Mouse (Mus musculus) neural tube, embryonic 13.5 days (tissue): ENCODE measurements around the gene Itga2. TPM values are rescaled to one million over a fixed set of nuclear protein-coding genes. Genes with fewer than 3 reads are reported as not detected.

Source experiments
- ATAC-seq: fragments of 200-750 bp; cut with Nextera tagmentation; 2 replicates; pipeline ENCODE4 v1.8.0; 2017; ENCODE audit warnings: low read depth, mild to moderate bottlenecking, moderate TSS enrichment, moderate library complexity
- H3K27ac ChIP-seq: fragments of 300-500 bp; sonication (generic); replicated peaks from 2 replicates; pipeline ENCODE4 v1.5.1; 2015; ENCODE audit warnings: moderate library complexity, mild to moderate bottlenecking, inconsistent platforms
- H3K27me3 ChIP-seq: fragments of 300-500 bp; sonication (generic); 2 replicates; pipeline ENCODE4 v1.6.1; 2015; ENCODE audit warnings: mild to moderate bottlenecking, inconsistent platforms
- H3K36me3 ChIP-seq: fragments of 300-500 bp; sonication (generic); 2 replicates; pipeline ENCODE4 v1.6.1; 2015; ENCODE audit warnings: mild to moderate bottlenecking, inconsistent platforms
- H3K4me1 ChIP-seq: fragments of 300-500 bp; sonication (generic); replicated peaks from 2 replicates; pipeline ENCODE4 v1.6.1; 2015; ENCODE audit warnings: inconsistent platforms
- H3K4me2 ChIP-seq: fragments of 300-500 bp; sonication (generic); 2 replicates; pipeline ENCODE4 v1.6.1; 2015; ENCODE audit warnings: inconsistent platforms, mild to moderate bottlenecking, moderate library complexity
- H3K4me3 ChIP-seq: fragments of 300-500 bp; sonication (generic); 2 replicates; pipeline ENCODE4 v1.5.1; 2015; ENCODE audit warnings: mild to moderate bottlenecking, inconsistent platforms
- H3K9ac ChIP-seq: fragments of 300-500 bp; sonication (generic); 2 replicates; pipeline ENCODE4 v1.6.1; 2015; ENCODE audit warnings: moderate library complexity, mild to moderate bottlenecking, inconsistent platforms
- H3K9me3 ChIP-seq: fragments of 300-500 bp; sonication (generic); 2 replicates; pipeline ENCODE4 v1.6.1; 2016; ENCODE audit warnings: inconsistent platforms
- WGBS: fragments of 180-500 bp; shearing (Covaris S2); methylation state at CpG from one replicate; pipeline ENCODE4 v1.1.7; 2015; 5-methylcytosine and 5-hydroxymethylcytosine counted together
- polyA plus RNA-seq: library from polyadenylated mRNA; unstranded; fragments of >200 nt; fragmentation: Nextera tagmentation; extraction: Ambion mirVana; gene quantifications from 2 replicates; pipeline ENCODE4 v1.2.1, GENCODE M21; 2015

The Itga2 gene
- polyA plus RNA-seq, 1 experiment from 2014 or later = 2.9 TPM

DNA sequence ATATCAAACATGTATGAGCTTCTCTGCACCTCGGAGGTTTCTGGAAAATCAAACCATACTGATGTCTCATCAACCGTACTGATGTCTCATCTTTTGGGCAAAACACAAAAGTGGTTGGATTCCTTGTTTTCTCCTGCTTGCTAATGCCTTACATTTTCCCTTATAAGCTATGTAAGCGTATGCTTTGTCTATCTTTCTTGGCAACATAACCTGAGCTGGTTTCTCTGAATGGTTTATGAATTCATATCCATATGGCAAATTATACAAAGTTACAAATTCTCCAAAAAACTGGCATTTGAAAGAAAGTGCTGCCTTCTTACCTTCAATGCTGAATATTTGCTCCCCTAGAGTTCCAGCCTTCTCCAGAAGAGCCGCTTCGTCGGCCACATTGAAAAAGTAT lies 57.2 kb downstream of the Itga2 start:
- no peaks in the 10 kb centered on the region for H3K27me3 ChIP-seq
- no peak overlapping the region for H3K4me3 ChIP-seq
- H3K9me3 ChIP-seq = no peaks in the 10 kb centered on the region
- no peak overlapping the region for H3K9ac ChIP-seq
- ATAC-seq = no peak
- H3K36me3 ChIP-seq = no peaks in the 10 kb centered on the region
- no peak overlapping the region for H3K4me2 ChIP-seq
- WGBS = 92% methylated on average over 6 of the region's 6 CpGs
- no peaks in the 10 kb centered on the region for H3K4me1 ChIP-seq
- H3K27ac ChIP-seq = no peak overlapping the region

DNA sequence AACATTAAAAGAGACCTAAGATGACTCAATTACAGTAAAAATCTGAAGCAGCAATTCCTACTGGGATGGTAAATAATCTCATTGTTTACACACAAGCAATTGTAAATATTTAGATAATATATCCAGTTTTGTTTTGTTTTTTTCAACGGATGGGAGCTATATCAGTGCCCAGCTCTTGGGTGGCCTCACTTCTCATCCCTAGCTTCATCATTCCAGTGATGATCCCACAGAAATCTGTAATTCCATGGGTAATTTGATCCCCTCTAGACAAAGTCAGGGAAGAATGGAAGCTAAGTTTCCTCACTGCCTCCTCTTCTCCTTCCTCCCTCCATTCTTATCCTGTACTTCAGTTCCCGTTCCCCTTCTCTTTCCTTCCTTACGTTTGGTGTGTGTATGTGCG lies 74.4 kb downstream of the Itga2 start:
- ATAC-seq = no peak
- 89% methylated on average over 4 of the region's 4 CpGs for WGBS

DNA sequence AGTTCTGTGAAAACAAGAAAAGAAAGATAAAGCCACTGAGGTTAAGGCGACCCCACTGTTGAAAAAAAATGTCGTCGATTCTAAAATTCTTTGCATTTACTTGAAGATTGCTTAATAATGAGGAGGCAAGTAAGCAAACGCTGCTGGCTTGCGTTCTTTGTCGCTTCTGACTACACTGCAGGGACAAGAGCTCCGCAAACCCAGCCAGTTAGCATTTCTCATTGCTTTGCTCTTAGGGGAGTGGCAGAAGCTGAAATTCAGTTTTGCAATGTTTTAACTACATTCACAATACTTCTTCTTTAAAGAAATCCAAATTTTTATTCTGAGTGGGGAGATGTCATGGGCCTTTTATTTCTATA lies 75.7 kb downstream of the Itga2 start:
- no peaks in the 10 kb centered on the region for H3K9me3 ChIP-seq
- peaks cover 6% of the 10 kb centered on the region for H3K4me1 ChIP-seq
- no peaks in the 10 kb centered on the region for H3K36me3 ChIP-seq
- H3K4me3 ChIP-seq = no peak overlapping the region
- H3K4me2 ChIP-seq = peak overlapping the region; percentile 41; the same call in 1 of the 2 replicates
- WGBS = 51% methylated on average over 7 of the region's 7 CpGs
- no peak overlapping the region for H3K27ac ChIP-seq
- no peak overlapping the region for H3K9ac ChIP-seq
- no peaks in the 10 kb centered on the region for H3K27me3 ChIP-seq
- ATAC-seq = no peak

More for the DNA sequence above, 74.4 kb downstream of the Itga2 start:
- no peaks in the 10 kb centered on the region for H3K27me3 ChIP-seq
- no peak overlapping the region for H3K9ac ChIP-seq
- H3K4me3 ChIP-seq = no peak overlapping the region
- no peaks in the 10 kb centered on the region for H3K9me3 ChIP-seq
- no peak overlapping the region for H3K4me2 ChIP-seq
- H3K36me3 ChIP-seq = no peaks in the 10 kb centered on the region
- no peak overlapping the region for H3K27ac ChIP-seq
- H3K4me1 ChIP-seq = peaks cover 6% of the 10 kb centered on the region

DNA sequence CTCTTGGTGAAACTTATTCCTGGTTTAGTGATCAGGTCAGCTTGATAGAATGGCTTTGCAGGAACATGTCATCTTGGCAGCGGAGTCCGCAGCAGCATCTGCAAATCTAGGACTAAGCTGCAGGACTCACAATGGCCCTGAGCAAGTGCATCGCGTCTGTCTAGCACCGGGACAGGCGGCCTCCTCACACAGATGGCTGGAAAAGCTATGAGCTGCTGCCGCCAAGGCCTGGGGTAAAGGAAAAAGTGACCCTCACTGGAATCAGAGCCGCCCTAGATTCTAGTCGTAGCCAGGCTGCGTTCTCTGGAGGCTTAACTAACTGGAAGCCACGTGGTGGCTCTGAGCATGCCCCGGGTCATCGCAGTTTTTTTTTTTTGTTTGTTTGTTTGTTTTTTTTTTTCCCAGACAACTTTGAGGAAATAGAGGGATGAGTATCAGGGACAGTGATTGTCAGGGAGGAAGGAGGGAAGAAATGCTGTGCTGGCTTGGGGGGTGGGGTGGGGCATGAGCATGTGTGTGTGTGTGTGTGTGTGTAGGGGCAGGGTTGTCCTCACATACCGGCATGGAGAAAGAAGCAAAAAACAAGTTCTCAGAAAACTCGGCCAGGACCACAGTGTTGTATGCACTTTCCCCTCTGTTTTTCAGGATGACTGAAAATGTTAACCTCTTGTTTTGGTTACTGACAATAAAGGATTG lies 76.2 kb downstream of the Itga2 start:
- peak overlapping the region; percentile 38; the same call in 1 of the 2 replicates for H3K9ac ChIP-seq
- no peaks in the 10 kb centered on the region for H3K9me3 ChIP-seq
- H3K4me1 ChIP-seq = peaks cover 6% of the 10 kb centered on the region
- H3K4me3 ChIP-seq = no peak overlapping the region
- no peaks in the 10 kb centered on the region for H3K36me3 ChIP-seq
- no peak for ATAC-seq
- H3K27me3 ChIP-seq = no peaks in the 10 kb centered on the region
- no peak overlapping the region for H3K27ac ChIP-seq
- H3K4me2 ChIP-seq = peak overlapping the region; percentile 41
- WGBS = 27% methylated on average over 15 of the region's 15 CpGs

DNA sequence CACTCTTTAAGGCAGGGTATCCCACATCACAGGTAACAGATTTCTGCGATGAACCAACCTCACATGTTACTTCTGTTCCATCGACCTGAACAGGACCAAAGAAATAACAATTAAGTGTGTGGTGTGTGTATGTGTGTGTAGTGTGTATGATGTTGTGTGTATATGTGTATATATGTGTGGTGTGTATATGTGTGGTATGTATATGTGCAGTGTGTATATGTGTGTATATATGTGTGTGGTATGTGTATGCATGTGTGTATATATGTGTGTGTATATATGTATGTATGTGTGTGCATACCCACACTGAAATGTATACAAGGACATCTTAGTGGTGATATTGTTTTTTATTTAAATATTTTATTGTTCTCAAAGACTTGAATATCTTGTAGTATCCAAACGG lies 77.5 kb downstream of the Itga2 start:
- H3K4me2 ChIP-seq = no peak overlapping the region
- ATAC-seq = no peak
- WGBS = 95% methylated on average over 3 of the region's 3 CpGs

DNA sequence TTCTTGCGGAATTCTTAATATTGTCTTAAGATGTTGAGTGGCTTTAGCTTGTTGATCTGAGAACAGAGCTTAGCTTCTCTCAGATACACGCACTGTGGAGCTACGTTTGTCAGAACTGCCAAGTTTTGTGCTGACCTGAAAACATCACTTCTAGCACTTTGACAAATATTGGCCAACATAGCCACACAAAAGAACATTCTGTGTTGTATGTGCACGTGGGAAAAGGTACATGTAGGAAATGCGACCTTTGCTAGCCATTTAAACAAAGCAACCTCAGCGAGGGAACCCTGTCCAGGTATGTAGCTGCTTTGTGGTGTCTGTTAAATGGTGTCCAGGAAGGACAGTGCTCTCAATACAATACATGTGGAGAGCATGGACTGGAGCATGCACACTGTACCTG lies 77.9 kb downstream of the Itga2 start:
- H3K9ac ChIP-seq = no peak overlapping the region
- no peaks in the 10 kb centered on the region for H3K36me3 ChIP-seq
- H3K4me3 ChIP-seq = no peak overlapping the region
- no peaks in the 10 kb centered on the region for H3K27me3 ChIP-seq
- no peak overlapping the region for H3K4me2 ChIP-seq
- 88% methylated on average over 6 of the region's 6 CpGs for WGBS
- H3K9me3 ChIP-seq = no peaks in the 10 kb centered on the region
- H3K4me1 ChIP-seq = peaks cover 6% of the 10 kb centered on the region
- H3K27ac ChIP-seq = no peak overlapping the region
- no peak for ATAC-seq

More for the DNA sequence above, 77.5 kb downstream of the Itga2 start:
- Histone ChIP-seq H3K27me3 (no peaks in the 10 kb centered on the region), H3K9ac (no peak overlapping the region), H3K36me3 (no peaks in the 10 kb centered on the region), H3K4me3 (no peak overlapping the region), H3K27ac (no peak overlapping the region), H3K4me1 (peaks cover 6% of the 10 kb centered on the region), H3K9me3 (no peaks in the 10 kb centered on the region)

DNA sequence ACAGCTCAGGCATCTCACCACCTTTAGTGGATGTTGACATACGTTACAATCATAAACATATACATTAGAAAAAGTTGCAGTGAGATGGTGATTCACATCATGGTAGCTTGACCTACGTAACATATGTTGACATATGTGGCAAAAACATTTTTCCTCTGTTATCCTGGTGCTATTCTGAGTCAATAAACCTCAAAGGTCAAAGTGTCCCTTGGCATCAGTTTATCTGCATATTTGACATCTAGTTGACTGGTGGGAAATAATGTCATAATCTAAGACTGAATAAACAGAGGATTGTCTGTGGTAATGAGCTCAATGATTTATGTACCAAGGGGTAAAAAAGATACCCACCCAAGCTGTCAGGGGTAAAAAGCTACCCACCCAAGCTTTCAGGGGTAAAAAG lies 78.7 kb downstream of the Itga2 start:
- Histone ChIP-seq H3K4me1 (peaks cover 6% of the 10 kb centered on the region), H3K9me3 (no peaks in the 10 kb centered on the region), H3K9ac (no peak overlapping the region), H3K27ac (no peak overlapping the region), H3K4me2 (no peak overlapping the region), H3K4me3 (no peak overlapping the region), H3K27me3 (no peaks in the 10 kb centered on the region), H3K36me3 (no peaks in the 10 kb centered on the region)
- WGBS = 93% methylated on average over 2 of the region's 2 CpGs
- no peak for ATAC-seq

DNA sequence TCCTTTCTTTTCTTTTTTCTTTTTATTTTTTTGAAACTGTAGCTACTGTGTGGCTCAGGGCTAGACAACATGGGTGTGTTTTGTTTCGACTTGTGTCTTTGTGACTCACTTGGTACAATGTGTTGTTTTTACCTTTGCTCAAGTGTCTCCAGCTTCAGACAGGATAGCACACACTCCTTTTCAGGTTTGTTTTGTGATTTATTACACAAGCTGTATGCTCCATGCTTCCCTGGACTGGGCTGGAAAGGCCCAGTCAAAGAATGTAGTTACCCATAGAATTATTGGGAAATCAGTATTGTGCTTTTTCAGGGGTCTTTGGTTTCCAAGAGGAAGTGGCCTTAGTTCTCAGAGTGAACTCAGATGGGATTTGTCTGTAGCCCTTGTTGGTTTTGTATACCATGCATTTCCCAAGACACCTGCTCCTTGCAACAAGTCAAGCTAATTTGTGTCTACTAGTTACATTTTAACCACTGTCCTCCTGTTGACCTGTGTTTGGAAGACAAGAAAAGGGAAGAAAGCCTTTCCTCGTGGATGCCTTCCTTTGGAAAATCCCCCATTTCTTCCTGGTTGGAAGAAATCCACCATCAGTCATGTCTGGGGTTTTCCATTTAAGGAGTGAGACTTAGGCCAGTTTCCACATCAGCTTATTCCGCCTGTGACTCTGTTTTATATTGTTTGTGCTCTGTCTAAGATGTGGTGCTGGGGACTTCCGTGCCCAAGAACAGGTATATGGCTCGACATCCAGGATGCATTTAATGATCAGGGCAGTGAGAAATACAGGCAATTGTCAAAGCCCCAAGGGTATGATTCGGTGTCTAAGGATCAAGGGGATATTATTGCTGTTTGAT lies 79.4 kb downstream of the Itga2 start:
- H3K9me3 ChIP-seq = no peaks in the 10 kb centered on the region
- H3K27me3 ChIP-seq = no peaks in the 10 kb centered on the region
- H3K36me3 ChIP-seq = no peaks in the 10 kb centered on the region
- H3K4me2 ChIP-seq = no peak overlapping the region
- no peak overlapping the region for H3K27ac ChIP-seq
- no peak for ATAC-seq
- no peak overlapping the region for H3K4me3 ChIP-seq
- peaks cover 6% of the 10 kb centered on the region for H3K4me1 ChIP-seq
- no peak overlapping the region for H3K9ac ChIP-seq
- WGBS = 42% methylated on average over 6 of the region's 6 CpGs

DNA sequence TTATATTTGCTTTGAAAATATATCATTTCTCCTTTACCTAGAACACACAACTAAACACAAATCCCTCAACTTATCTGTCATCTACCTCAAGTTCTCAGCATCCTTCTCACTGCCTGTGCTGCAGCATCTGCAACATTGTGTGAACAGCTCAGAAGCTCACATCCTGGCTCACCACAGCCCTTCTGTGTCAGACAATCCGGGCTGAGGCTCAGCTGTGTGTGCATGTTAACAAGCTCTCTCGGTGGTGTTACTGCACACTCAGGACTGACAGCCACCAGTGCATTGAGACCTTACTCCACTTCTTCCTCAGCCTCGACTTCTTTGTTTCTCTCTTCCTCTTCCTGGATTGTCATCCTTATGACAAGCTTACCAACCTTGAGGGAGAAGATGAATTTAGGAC lies 83.0 kb downstream of the Itga2 start:
- Histone ChIP-seq H3K27ac (no peak overlapping the region), H3K9ac (no peak overlapping the region), H3K4me1 (no peaks in the 10 kb centered on the region), H3K4me2 (no peak overlapping the region), H3K36me3 (no peaks in the 10 kb centered on the region), H3K9me3 (no peaks in the 10 kb centered on the region), H3K27me3 (no peaks in the 10 kb centered on the region), H3K4me3 (no peak overlapping the region)
- 74% methylated on average over 3 of the region's 3 CpGs for WGBS
- no peak for ATAC-seq

DNA sequence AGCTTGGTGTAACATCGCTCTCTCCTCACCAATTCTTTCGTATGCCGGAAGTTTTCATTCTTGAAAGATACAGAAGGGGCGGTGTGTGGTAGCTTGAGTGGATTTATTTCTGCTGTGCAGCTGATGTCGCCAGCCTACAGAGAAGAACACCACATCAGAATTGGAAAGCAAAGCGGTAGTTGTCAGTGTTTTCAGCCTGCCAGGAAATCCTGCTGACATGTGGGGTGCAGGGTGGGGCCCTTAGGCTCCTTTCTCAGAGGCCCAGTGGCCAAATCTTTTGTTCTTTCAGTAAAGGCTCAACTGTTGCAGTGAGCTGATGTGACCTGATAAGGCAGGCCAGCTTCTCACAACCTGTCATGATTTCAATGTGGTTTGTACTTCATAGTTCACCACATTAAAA lies 86.1 kb downstream of the Itga2 start:
- H3K4me3 ChIP-seq = no peak overlapping the region
- no peak overlapping the region for H3K4me2 ChIP-seq
- no peaks in the 10 kb centered on the region for H3K9me3 ChIP-seq
- H3K36me3 ChIP-seq = no peaks in the 10 kb centered on the region
- H3K9ac ChIP-seq = no peak overlapping the region
- WGBS = 90% methylated on average over 6 of the region's 6 CpGs
- H3K27ac ChIP-seq = no peak overlapping the region
- no peak for ATAC-seq
- no peaks in the 10 kb centered on the region for H3K27me3 ChIP-seq
- 0 out of 2 replicates have a peak, but pooled peaks cover 2% of the 10 kb centered on the region for H3K4me1 ChIP-seq

DNA sequence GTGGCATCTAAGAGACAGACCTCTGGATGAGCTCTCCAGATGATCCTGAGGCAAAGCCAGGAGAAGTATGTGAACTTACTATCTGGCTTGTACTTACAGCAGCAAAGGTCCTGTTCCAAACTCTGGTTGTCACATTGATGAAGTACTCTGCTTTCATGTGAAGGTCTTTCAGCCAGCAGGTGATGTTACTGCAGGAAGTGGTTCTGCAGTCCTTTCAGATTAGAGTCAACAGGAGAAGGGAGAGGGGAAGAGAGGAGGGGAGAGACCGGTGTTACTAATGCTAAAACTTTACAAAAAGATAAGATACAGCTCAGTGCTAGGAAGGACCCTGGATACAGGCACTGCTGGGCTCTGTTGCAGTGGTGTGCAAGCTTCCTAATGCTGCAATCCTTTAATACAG lies 88.6 kb downstream of the Itga2 start:
- no peak overlapping the region for H3K4me3 ChIP-seq
- no peak overlapping the region for H3K27ac ChIP-seq
- H3K36me3 ChIP-seq = no peaks in the 10 kb centered on the region
- no peaks in the 10 kb centered on the region for H3K9me3 ChIP-seq
- no peaks in the 10 kb centered on the region for H3K27me3 ChIP-seq
- no peak for ATAC-seq
- no peak overlapping the region for H3K9ac ChIP-seq
- 76% methylated on average over 1 of the region's 1 CpGs for WGBS
- H3K4me1 ChIP-seq = peaks cover 16% of the 10 kb centered on the region
- H3K4me2 ChIP-seq = no peak overlapping the region

DNA sequence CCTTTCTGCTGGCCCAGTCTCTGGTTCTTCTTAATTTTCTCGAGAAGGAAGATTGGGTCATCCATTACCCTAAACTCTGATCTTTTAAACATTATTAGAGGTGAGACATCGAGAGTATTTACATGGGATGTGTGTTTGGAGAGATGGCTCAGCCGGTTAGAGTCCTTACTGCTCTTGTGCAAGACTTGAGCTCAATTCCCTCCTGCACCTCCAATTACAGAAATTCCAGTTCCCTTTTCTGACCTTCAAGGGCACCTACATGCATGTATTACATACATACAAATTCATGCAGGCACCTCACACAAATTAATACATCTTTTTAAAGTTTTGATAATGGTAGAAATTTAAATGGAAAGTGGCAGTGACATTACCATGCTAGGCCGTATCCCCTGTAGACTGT lies 91.4 kb downstream of the Itga2 start:
- H3K9ac ChIP-seq = no peak overlapping the region
- H3K27ac ChIP-seq = no peak overlapping the region
- H3K4me3 ChIP-seq = no peak overlapping the region
- H3K9me3 ChIP-seq = no peaks in the 10 kb centered on the region
- no peak overlapping the region for H3K4me2 ChIP-seq
- no peak for ATAC-seq
- no peaks in the 10 kb centered on the region for H3K27me3 ChIP-seq
- H3K36me3 ChIP-seq = 0 out of 2 replicates have a peak, but pooled peaks cover 4% of the 10 kb centered on the region
- H3K4me1 ChIP-seq = peaks cover 28% of the 10 kb centered on the region
- WGBS = 89% methylated on average over 4 of the region's 4 CpGs
